Mouse (Mus musculus) embryonic fibroblast, embryonic 13.5 days (primary cell): ENCODE data around the gene Fbxo4. TPM values are rescaled to one million over a fixed set of nuclear protein-coding genes. Genes with fewer than 3 reads are reported as not detected.
A peak's percentile ranks its signal among the peaks of the same experiment; 100 is the strongest.

Source experiments
- H3K27ac ChIP-seq: 2 replicates; pipeline ENCODE4 v1.5.1; 2012; ENCODE audit warnings: low read length, control low read depth, inconsistent platforms; ENCODE audit not compliant: insufficient read depth
- H3K4me1 ChIP-seq: 2 replicates; pipeline ENCODE4 v1.6.1; 2011; ENCODE audit warnings: low read length; ENCODE audit not compliant: control insufficient read depth, insufficient read depth
- H3K4me3 ChIP-seq: 2 replicates; pipeline ENCODE4 v1.5.1; 2011; ENCODE audit warnings: mild to moderate bottlenecking, control low read depth, low read length; ENCODE audit not compliant: insufficient read depth
- CTCF ChIP-seq: IDR thresholded peaks from 2 replicates; pipeline ENCODE4 v1.5.1; 2011; ENCODE audit warnings: mild to moderate bottlenecking, control low read depth, low read length, moderate library complexity, borderline replicate concordance; ENCODE audit not compliant: insufficient read depth
- POLR2A ChIP-seq: IDR thresholded peaks from 2 replicates; pipeline ENCODE4 v1.6.1; 2011; ENCODE audit warnings: low read depth, mild to moderate bottlenecking, control low read depth, low read length, moderate library complexity
- polyA plus RNA-seq: library from polyadenylated mRNA; stranded (reverse); fragments of >200 nt; gene quantifications from 2 replicates; pipeline ENCODE4 v1.2.4, GENCODE M21; 2011; ENCODE audit warnings: low read depth; ENCODE audit not compliant: missing spikeins, insufficient read length

Gene Fbxo4
- polyA plus RNA-seq, 1 experiment: 25.1 TPM

- no peak for TF ChIP-seq CTCF
- no peak for TF ChIP-seq POLR2A
- Histone ChIP-seq H3K4me3 (no peak overlapping the region), H3K27ac (peak overlapping the region; percentile 96), H3K4me1 (no peaks in the 10 kb centered on the region)
Observed at GRCm38 (mm10) chr15:3979871-3980270, 498 bp upstream of the Fbxo4 start.

- TF ChIP-seq CTCF (no peak), POLR2A (no peak)
- no peaks in the 10 kb centered on the region for H3K4me1 ChIP-seq
- H3K4me3 ChIP-seq: no peak overlapping the region
- H3K27ac ChIP-seq: no peak overlapping the region
Observed at GRCm38 (mm10) chr15:3978279-3978678, 1.1 kb downstream of the Fbxo4 start.

- TF ChIP-seq POLR2A (no peak), CTCF (no peak)
- H3K4me3 ChIP-seq: no peak overlapping the region
- no peaks in the 10 kb centered on the region for H3K4me1 ChIP-seq
- no peak overlapping the region for H3K27ac ChIP-seq
Observed at GRCm38 (mm10) chr15:3973300-3973699, 6.1 kb downstream of the Fbxo4 start.

- TF ChIP-seq POLR2A (no peak), CTCF (no peak)
- H3K4me1 ChIP-seq: no peaks in the 10 kb centered on the region
Observed at GRCm38 (mm10) chr15:3970193-3970592, 9.2 kb downstream of the Fbxo4 start.

GRCm38 (mm10) chr15:3969743-3970142, 9.6 kb downstream of the Fbxo4 start:
- TF ChIP-seq POLR2A (no peak), CTCF (no peak)
- H3K4me3 ChIP-seq: no peak overlapping the region
- no peak overlapping the region for H3K27ac ChIP-seq
- H3K4me1 ChIP-seq: no peaks in the 10 kb centered on the region

More at GRCm38 (mm10) chr15:3970193-3970592, 9.2 kb downstream of the Fbxo4 start:
- Histone ChIP-seq H3K4me3 (no peak overlapping the region), H3K27ac (no peak overlapping the region)

GRCm38 (mm10) chr15:3962251-3962650, 17.1 kb downstream of the Fbxo4 start:
- Histone ChIP-seq H3K4me3 (no peak overlapping the region), H3K4me1 (peaks cover 3% of the 10 kb centered on the region; the same call in 1 of the 2 replicates), H3K27ac (peak overlapping the region; percentile 70)
- TF ChIP-seq POLR2A (no peak), CTCF (no peak)

- Histone ChIP-seq H3K27ac (no peak overlapping the region), H3K4me1 (peaks cover 3% of the 10 kb centered on the region; the same call in 1 of the 2 replicates), H3K4me3 (no peak overlapping the region)
- no peak for TF ChIP-seq CTCF
- TF ChIP-seq POLR2A: no peak
Observed at GRCm38 (mm10) chr15:3960094-3960493, 19.3 kb downstream of the Fbxo4 start.

GRCm38 (mm10) chr15:3957982-3958381, 21.4 kb downstream of the Fbxo4 start:
- TF ChIP-seq CTCF (no peak), POLR2A (no peak)
- Histone ChIP-seq H3K27ac (no peak overlapping the region), H3K4me1 (peaks cover 3% of the 10 kb centered on the region; the same call in 1 of the 2 replicates), H3K4me3 (no peak overlapping the region)

- TF ChIP-seq POLR2A (no peak), CTCF (no peak)
- no peak overlapping the region for H3K27ac ChIP-seq
- no peaks in the 10 kb centered on the region for H3K4me1 ChIP-seq
- no peak overlapping the region for H3K4me3 ChIP-seq
Observed at GRCm38 (mm10) chr15:3954971-3955370, 24.4 kb downstream of the Fbxo4 start.

- H3K27ac ChIP-seq: no peak overlapping the region
- no peak overlapping the region for H3K4me3 ChIP-seq
- no peaks in the 10 kb centered on the region for H3K4me1 ChIP-seq
- TF ChIP-seq CTCF: 0 out of 2 replicates have a peak, but pooled peaks have one; percentile 20
- no peak for TF ChIP-seq POLR2A
Observed at GRCm38 (mm10) chr15:3938132-3938531, 41.2 kb downstream of the Fbxo4 start.

GRCm38 (mm10) chr15:3936056-3936455, 43.3 kb downstream of the Fbxo4 start:
- no peaks in the 10 kb centered on the region for H3K4me1 ChIP-seq
- H3K27ac ChIP-seq: no peak overlapping the region

More at GRCm38 (mm10) chr15:3936056-3936455, 43.3 kb downstream of the Fbxo4 start:
- TF ChIP-seq CTCF (no peak), POLR2A (no peak)
- H3K4me3 ChIP-seq: no peak overlapping the region
